Mouse (Mus musculus) heart, postnatal 10 days (tissue): ENCODE measurements at regions not wholly inside any gene's neighbourhood (a gene's known extent, or its start where the extent isn't known, plus 50 kb on each side); places are given as distances from the start of the nearest gene placed in this dataset.
"Not testable (repeated sequence)": the region's sequence is repeated elsewhere in the genome, so short reads cannot be mapped to it uniquely, and the experiment has no call there.

Source experiments
- DNase-seq, 2 experiments: peaks; one replicate each; pipeline ENCODE4 v3.0.0; 2021
- intact Hi-C: fragments of 180-260 bp; cut with DNase I; formaldehyde crosslinking; loops from one replicate; pipeline ENCODE4 v1.15.1; 2025

- DNase-seq, result no peak
- intact Hi-C loops, result no loop called here
Measured at GRCm38 (mm10) chr13:5920422-5920821, 59.1 kb downstream of the Klf6 start.

- DNase-seq, result no peak
- intact Hi-C loops, result no loop called here
Measured at GRCm38 (mm10) chr13:5931433-5931832, 70.2 kb downstream of the Klf6 start.

- DNase-seq, result peak; percentile 23 to 27
- intact Hi-C loops, result no loop called here
Measured at GRCm38 (mm10) chr13:5937436-5937835, 76.2 kb downstream of the Klf6 start.

- intact Hi-C loops, result no loop called here
Measured at GRCm38 (mm10) chr13:5937970-5938369, 76.7 kb downstream of the Klf6 start.

GRCm38 (mm10) chr13:5939368-5939767 lies 78.1 kb downstream of the Klf6 start:
- DNase-seq, result no peak
- intact Hi-C loops, result no loop called here

More at GRCm38 (mm10) chr13:5937970-5938369, 76.7 kb downstream of the Klf6 start:
- DNase-seq, result no peak

GRCm38 (mm10) chr13:5952863-5953262 lies 91.6 kb downstream of the Klf6 start:
- intact Hi-C loops, result no loop called here
- DNase-seq, result no peak

GRCm38 (mm10) chr13:5955121-5955520 lies 93.8 kb downstream of the Klf6 start:
- intact Hi-C loops, DNase-seq: not testable (repeated sequence)

- DNase-seq, result no peak
- intact Hi-C loops, result no loop called here
Measured at GRCm38 (mm10) chr13:5956145-5956544, 94.9 kb downstream of the Klf6 start.

GRCm38 (mm10) chr13:5962947-5963346 lies 101.7 kb downstream of the Klf6 start:
- intact Hi-C loops, result no loop called here
- no peak for DNase-seq

- DNase-seq, result no peak
- intact Hi-C loops, result no loop called here
Measured at GRCm38 (mm10) chr13:5964626-5965025, 103.3 kb downstream of the Klf6 start.

GRCm38 (mm10) chr13:5978615-5979014 lies 117.3 kb downstream of the Klf6 start:
- DNase-seq, result no peak
- intact Hi-C loops, result no loop called here

GRCm38 (mm10) chr13:5987491-5987890 lies 126.2 kb downstream of the Klf6 start:
- no peak for DNase-seq
- intact Hi-C loops, result no loop called here

GRCm38 (mm10) chr13:5988407-5988806 lies 127.1 kb downstream of the Klf6 start:
- intact Hi-C loops, result no loop called here
- DNase-seq, result no peak

- DNase-seq, result no peak
- intact Hi-C loops, result no loop called here
Measured at GRCm38 (mm10) chr13:6000559-6001217, 139.4 kb downstream of the Klf6 start.

- intact Hi-C loops, result no loop called here
- DNase-seq, result no peak
Measured at GRCm38 (mm10) chr13:6001218-6001564, 139.9 kb downstream of the Klf6 start.

- intact Hi-C loops, result no loop called here
- no peak for DNase-seq
Measured at GRCm38 (mm10) chr13:6005901-6006300, 144.6 kb downstream of the Klf6 start.

GRCm38 (mm10) chr13:6009671-6010070 lies 148.4 kb downstream of the Klf6 start:
- no peak for DNase-seq
- intact Hi-C loops, result no loop called here

GRCm38 (mm10) chr13:6027207-6027606 lies 165.9 kb downstream of the Klf6 start:
- DNase-seq, result no peak
- intact Hi-C loops, result no loop called here

GRCm38 (mm10) chr13:6028878-6029277 lies 167.6 kb downstream of the Klf6 start:
- no peak for DNase-seq
- intact Hi-C loops, result no loop called here

- no peak for DNase-seq
- intact Hi-C loops, result no loop called here
Measured at GRCm38 (mm10) chr13:6029461-6029860, 168.2 kb downstream of the Klf6 start.

GRCm38 (mm10) chr13:6030128-6030527 lies 168.8 kb downstream of the Klf6 start:
- intact Hi-C loops, result no loop called here
- DNase-seq, result no peak

- DNase-seq, result no peak
- intact Hi-C loops, result loop anchor here (10.0 kb wide), 1 partner anchor 235 kb away; no protein-coding TSS in a partner anchor
Measured at GRCm38 (mm10) chr13:6040132-6040531, 178.8 kb downstream of the Klf6 start.

GRCm38 (mm10) chr13:6040663-6041062 lies 179.4 kb downstream of the Klf6 start:
- intact Hi-C loops, result loop anchor here (10.0 kb wide), 1 partner anchor 236 kb away; no protein-coding TSS in a partner anchor
- DNase-seq, result no peak
